Mouse (Mus musculus) spleen, adult 2 months (tissue): ENCODE measurements around the gene Tnfaip8l1.

Source experiments
- CTCF ChIP-seq: fragments of 200-500 bp; IDR thresholded peaks from 2 replicates; pipeline ENCODE4 v1.5.1; 2011; ENCODE audit warnings: mild to moderate bottlenecking, inconsistent platforms; ENCODE audit not compliant: insufficient read depth, insufficient read length, insufficient replicate concordance; ENCODE audit errors: extremely low read depth
- POLR2A ChIP-seq: fragments of 200-500 bp; IDR thresholded peaks from 2 replicates; pipeline ENCODE4 v1.6.1; 2011; ENCODE audit warnings: low read depth, low read length, inconsistent platforms

GRCm38 (mm10) chr17:56175416-56175815 is 13.1 kb downstream of the Tnfaip8l1 start:
- TF ChIP-seq CTCF (no peak), POLR2A (no peak)
